Mouse (Mus musculus) layer of hippocampus, adult 2 months (tissue): ENCODE data around the gene Acoxl. TPM values are rescaled to one million over a fixed set of nuclear protein-coding genes. Genes with fewer than 3 reads are reported as not detected.
"Not testable (repeated sequence)": the region's sequence is repeated elsewhere in the genome, so short reads cannot be mapped to it uniquely, and the experiment has no call there.

Experiments used
- DNase-seq, 2 experiments: peaks; one replicate each; pipeline ENCODE4 v3.0.0; 2022; ENCODE audit warnings: low spot score in 2 of 2
- H3K27ac ChIP-seq: fragments of 200-600 bp; 2 replicates; pipeline ENCODE4 v1.8.1; 2022
- H3K4me3 ChIP-seq: fragments of 200-600 bp; 2 replicates; pipeline ENCODE4 v1.8.1; 2022; ENCODE audit warnings: mild to moderate bottlenecking
- CTCF ChIP-seq: fragments of 200-600 bp; conservative IDR thresholded peaks from 2 replicates; pipeline ENCODE4 v1.8.1; 2022; ENCODE audit warnings: antibody characterized with exemption, mild to moderate bottlenecking, moderate library complexity
- total RNA-seq, 2 experiments: library from RNA; stranded (reverse); gene quantifications; 2 replicates each; pipeline ENCODE4 v1.2.3; 2021

The Acoxl gene
- total RNA-seq, 2 experiments from 2014 or later: not detected

GRCm38 (mm10) chr2:128087798-128088545 lies 249.3 kb downstream of the Acoxl start:
- no peak for TF ChIP-seq CTCF
- DNase-seq: no peak
- Histone ChIP-seq H3K27ac (no peak overlapping the region), H3K4me3 (no peak overlapping the region)

DNA sequence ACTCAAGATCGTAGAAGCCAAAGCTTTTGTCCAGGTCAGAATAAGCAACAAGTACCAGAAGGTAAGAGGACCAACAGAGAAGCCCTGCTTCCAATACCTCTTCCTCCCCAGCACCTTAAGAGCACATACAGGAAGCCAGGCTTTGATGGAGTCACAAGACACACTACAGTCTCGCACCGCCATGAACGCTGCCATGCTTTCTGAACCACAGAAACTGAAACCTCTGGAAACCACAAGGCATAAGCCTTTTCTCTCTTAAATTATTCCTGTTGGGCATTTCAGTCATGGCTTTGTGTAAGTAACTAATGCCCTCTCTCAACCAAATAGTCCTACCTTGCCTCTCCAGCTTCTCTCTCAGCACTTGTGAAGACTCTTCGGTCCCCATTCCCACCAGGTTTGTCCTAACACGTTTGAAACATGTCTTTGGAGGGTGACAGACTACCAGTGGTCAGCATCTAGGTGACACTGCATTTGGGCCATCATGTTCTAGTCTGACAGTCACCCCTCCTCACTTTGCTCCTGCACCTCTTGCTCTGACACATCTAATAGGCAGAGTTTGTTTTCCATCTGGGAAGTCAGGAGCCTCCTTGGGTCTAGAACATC lies 251.7 kb downstream of the Acoxl start:
- TF ChIP-seq CTCF: no peak

DNA sequence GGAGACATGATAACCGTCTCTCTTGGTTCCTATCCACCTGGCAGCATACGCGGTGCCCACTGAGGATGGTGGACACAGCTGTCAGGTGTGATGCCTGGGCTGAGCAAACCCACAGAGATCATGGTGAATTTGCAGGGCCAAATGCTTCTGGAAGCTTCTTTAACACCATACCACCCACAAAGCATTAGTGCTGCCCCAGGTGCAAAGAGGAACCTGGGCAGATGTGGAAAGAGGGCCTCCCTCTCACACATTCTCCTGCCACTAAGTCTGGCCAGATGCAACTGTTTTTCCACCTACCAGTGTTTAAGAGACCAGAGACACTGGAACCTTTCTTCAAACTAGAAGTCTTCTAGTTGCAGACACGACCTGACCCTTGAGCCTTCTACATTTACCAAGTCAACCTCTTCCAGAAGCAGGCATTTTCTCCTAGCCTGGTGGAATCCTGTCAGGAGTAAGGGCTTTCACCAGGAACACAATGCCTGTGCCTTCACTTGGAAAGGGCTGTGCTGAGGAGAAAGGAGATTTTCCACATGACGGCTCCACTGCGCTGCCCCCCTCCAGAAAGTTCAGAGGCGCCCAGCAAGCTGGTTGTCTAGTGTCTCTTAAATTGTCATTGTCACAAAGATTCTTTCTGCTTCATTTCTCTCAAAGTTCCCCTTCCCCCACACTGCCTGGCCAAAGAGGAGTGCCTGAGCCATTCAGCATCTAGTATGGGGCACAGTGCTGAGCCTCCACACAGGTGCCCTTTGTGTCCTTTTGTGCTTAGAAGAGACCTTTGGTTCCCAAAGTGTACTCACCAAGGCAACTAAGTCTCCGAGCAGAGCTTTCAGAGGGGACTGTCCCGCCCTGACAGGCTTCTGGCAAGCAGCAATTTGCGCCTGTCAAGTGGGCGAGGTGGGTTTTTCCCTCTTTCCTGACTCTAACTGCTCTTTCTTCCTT lies 253.0 kb downstream of the Acoxl start:
- no peak overlapping the region for H3K27ac ChIP-seq
- no peak overlapping the region for H3K4me3 ChIP-seq
- DNase-seq: no peak
- no peak for TF ChIP-seq CTCF

More for the DNA sequence above, 251.7 kb downstream of the Acoxl start:
- Histone ChIP-seq H3K4me3 (no peak overlapping the region), H3K27ac (no peak overlapping the region)
- no peak for DNase-seq

GRCm38 (mm10) chr2:128092451-128092850 lies 253.8 kb downstream of the Acoxl start:
- Histone ChIP-seq H3K4me3 (no peak overlapping the region), H3K27ac (no peak overlapping the region)
- no peak for DNase-seq
- TF ChIP-seq CTCF: no peak

- Histone ChIP-seq H3K27ac (no peak overlapping the region), H3K4me3 (no peak overlapping the region)
- no peak for DNase-seq
- TF ChIP-seq CTCF: no peak
Measured at GRCm38 (mm10) chr2:128094196-128094595, 255.5 kb downstream of the Acoxl start.

DNA sequence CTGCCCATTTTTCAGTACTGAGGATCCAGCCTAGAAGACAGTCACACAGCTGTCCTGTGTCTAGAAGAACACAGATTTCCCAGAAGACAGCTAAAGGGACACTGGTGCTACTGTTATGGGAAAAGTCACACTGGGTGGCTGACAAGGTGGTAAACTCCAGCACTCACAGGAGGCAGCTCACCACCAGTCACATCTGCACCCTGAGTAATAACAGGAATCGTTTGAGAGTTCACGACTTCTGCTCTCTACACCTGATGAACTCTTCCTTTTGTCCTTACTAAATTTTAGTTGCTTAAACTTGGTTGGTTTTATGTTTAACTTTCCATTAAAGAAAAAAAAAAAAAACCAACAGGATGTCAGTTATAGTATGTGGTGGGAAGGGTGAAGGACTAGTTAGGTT lies 255.9 kb downstream of the Acoxl start:
- no peak for DNase-seq
- Histone ChIP-seq H3K27ac (no peak overlapping the region), H3K4me3 (no peak overlapping the region)
- TF ChIP-seq CTCF: no peak

DNA sequence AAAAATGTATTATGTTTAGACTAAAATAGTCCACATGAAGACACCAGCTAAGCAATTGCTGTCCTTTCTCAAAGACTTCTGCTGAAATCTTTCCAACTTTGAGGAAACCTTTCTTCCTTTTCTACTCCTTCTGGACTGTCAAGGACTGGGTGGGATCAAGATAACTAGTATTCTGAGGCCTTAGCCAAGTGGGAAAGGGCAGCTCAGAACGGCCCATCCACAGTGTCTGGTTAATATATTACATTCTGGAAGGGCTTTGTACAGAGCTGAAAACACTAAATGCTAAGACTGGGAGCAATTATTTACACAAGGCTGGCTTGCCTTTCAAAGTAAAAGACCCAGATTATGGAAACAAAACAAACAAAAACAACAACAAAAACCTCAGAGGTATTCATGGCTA lies 256.6 kb downstream of the Acoxl start:
- TF ChIP-seq CTCF: no peak
- no peak overlapping the region for H3K4me3 ChIP-seq
- no peak overlapping the region for H3K27ac ChIP-seq
- DNase-seq: no peak

DNA sequence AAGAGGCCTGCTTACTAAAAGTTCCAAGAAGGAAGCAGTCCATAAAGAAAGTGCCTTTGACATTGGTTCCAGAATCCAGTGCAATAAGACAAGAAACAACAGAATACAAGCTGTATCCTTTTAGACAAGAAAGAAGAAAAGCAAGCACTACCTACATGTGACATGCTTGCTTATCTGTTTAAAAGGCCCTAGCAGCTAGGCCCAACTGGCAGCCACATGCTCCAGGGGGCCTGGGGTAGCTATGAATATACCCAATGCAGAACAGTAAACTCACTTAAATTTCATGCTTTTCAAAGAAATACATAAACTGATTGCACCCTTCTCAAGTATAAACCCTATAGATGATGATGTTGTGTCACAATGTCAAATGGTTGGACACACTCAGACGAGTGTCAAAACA lies 257.4 kb downstream of the Acoxl start:
- no peak for TF ChIP-seq CTCF
- Histone ChIP-seq H3K27ac (no peak overlapping the region), H3K4me3 (no peak overlapping the region)
- no peak for DNase-seq

DNA sequence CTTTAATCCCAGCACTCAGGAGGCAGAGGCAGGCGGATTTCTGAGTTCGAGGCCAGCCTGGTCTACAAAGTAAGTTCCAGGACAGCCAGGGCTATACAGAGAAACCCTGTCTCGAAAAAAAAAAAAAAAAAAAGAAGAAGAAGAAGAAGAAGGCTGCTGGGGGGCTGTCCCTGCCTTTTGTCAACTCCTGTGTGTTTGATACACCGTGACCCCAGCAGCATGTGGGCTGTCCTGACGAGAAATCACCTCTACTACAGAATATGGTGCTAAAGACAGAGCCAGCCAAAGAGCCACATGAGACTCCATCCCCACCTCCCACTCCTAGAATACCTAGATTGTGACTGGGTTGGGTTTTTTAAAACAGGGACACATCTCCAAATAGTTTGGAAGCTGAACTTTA lies 259.4 kb downstream of the Acoxl start:
- not testable (repeated sequence) for DNase-seq, H3K4me3 ChIP-seq, H3K27ac ChIP-seq

GRCm38 (mm10) chr2:128102086-128102485 lies 263.4 kb downstream of the Acoxl start:
- no peak for DNase-seq
- no peak for TF ChIP-seq CTCF
- no peak overlapping the region for H3K4me3 ChIP-seq
- H3K27ac ChIP-seq: no peak overlapping the region

DNA sequence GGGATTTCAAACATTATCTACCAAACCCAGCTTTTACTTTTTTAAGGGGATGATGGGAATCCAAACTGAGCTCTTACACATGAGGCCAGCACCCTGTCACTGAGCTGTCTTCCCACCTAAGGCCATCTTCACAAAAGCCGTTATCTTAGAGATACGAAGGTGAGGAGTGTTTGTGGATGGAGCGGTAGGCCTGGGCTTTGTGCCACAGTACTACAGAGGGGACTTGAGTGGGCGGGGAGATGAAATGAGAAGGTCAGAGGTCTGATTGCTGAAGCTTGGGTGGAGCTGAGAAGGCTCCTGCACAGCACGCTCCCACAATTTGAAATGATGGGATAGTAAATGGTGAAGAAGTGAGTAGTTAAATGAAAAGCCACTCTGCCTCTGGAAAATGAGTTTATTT lies 266.1 kb downstream of the Acoxl start:
- H3K4me3 ChIP-seq: no peak overlapping the region
- DNase-seq: no peak
- H3K27ac ChIP-seq: no peak overlapping the region
- no peak for TF ChIP-seq CTCF

GRCm38 (mm10) chr2:128105651-128106050 lies 267.0 kb downstream of the Acoxl start:
- DNase-seq: no peak

GRCm38 (mm10) chr2:128111537-128111936 lies 272.9 kb downstream of the Acoxl start:
- TF ChIP-seq CTCF: no peak
- Histone ChIP-seq H3K27ac (no peak overlapping the region), H3K4me3 (no peak overlapping the region)
- DNase-seq: no peak

More at GRCm38 (mm10) chr2:128105651-128106050, 267.0 kb downstream of the Acoxl start:
- Histone ChIP-seq H3K27ac (no peak overlapping the region), H3K4me3 (no peak overlapping the region)
- TF ChIP-seq CTCF: no peak

- no peak overlapping the region for H3K27ac ChIP-seq
- no peak for TF ChIP-seq CTCF
Measured at GRCm38 (mm10) chr2:128114621-128115020, 275.9 kb downstream of the Acoxl start.

More at GRCm38 (mm10) chr2:128114621-128115020, 275.9 kb downstream of the Acoxl start:
- no peak for DNase-seq
- no peak overlapping the region for H3K4me3 ChIP-seq
